Mouse (Mus musculus): ENCODE results near the gene Rras.

The Rras gene

GRCm38 (mm10) chr7:45025601-45026220 is 8.0 kb downstream of the Rras start:
- no peak for DNase-seq (ENCODE audit: low spot score in 2 of 2)

DNA sequence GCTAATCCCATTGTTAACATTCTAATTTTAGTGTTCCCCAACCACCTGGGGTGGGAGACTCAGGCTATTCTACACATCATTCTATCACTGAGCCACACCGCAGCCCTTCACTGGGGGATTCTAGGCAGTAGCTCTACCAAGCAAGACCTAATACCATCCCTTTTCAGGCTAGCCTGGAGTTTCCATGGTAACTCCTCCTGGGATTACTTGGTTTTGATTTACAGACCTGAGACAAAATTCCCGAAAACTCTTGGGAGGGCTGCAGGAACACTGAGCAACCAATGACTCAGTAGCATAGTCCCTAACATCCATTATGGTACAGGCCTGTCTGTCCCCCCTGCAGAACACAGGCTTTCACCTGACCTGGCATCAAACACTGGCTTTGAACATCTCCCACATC is 8.5 kb downstream of the Rras start:
- DNase-seq (ENCODE audit: low spot score in 2 of 2): no peak

GRCm38 (mm10) chr7:45027761-45028160 is 10.0 kb downstream of the Rras start:
- DNase-seq (ENCODE audit: low spot score in 2 of 2): no peak

DNA sequence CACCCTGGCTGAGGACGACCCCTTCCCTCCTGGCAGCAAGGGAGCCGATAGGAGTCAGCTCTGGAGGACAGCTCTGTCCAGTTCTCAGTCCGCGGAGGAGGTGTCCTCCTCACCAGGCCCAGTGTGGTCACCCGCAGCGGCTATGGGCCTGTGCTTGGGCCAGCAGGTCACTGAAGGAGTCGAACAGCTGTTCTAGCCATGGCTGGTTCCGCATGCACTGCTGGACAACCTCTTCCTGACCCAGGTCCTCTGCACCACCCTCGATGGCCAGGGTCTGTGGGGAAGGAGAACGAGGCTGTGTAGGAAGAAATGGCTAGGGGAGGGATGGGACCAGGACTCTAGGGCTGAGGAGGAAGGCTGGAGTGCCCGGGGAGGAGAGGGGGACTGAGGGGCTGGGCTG is 10.6 kb downstream of the Rras start:
- DNase-seq (ENCODE audit: low spot score in 2 of 2): no peak

DNA sequence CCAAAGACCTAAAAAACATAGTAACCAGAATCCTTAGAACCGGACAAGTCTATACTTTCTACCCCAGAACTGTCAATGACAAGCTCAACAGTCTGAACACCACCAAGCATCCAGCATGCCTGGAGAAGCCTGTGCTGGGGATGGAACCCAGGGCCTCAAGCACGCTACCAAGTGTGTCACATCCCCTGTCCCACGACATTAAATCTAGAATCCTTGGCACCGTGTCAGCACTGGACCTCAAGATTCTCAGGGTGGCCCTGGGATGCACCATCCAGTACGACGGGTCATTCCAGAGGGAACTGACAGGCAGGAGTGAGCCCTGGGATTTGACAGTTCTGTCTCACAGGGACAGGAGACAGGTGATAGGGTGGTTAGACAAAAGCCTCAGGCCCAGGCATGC is 12.2 kb downstream of the Rras start:
- DNase-seq (ENCODE audit: low spot score in 2 of 2): no peak

GRCm38 (mm10) chr7:45030857-45031256 is 13.1 kb downstream of the Rras start:
- DNase-seq (ENCODE audit: low spot score in 2 of 2): no peak

DNA sequence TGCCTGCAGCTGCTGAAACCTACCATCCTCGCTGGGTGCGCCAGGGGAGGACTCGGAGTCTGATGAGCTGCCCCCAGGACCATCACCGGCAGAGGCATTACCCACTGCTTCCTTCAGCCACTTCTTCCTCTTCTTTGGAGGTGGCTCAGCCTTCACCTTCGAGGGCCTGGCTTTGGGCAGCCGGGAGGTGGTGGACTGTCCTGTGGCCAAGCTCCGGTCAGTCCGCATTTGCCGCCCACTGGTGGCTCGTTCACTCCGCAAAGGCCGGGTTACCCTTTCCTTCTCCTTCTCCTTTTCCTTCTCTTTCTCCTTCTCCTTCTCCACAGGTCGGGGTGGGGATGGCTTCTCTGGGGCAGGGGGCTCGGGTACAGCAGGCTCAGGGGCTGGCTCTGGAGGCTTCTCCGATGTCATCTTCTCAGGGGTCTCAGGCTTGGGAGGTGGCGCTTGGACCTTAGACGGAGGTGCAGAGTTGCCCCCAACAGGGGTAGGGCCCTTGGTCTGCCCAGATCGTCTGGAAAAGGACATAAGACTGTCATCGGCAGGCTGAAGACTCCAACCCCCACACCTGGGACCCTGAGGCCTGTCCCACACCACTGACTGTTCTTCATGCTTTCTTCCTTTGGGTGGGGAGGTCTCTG is 16.1 kb downstream of the Rras start:
- no peak for DNase-seq (ENCODE audit: low spot score in 2 of 2)

- no peak for DNase-seq (ENCODE audit: low spot score in 2 of 2)
Observed at GRCm38 (mm10) chr7:45035631-45036030, 17.9 kb downstream of the Rras start.

DNA sequence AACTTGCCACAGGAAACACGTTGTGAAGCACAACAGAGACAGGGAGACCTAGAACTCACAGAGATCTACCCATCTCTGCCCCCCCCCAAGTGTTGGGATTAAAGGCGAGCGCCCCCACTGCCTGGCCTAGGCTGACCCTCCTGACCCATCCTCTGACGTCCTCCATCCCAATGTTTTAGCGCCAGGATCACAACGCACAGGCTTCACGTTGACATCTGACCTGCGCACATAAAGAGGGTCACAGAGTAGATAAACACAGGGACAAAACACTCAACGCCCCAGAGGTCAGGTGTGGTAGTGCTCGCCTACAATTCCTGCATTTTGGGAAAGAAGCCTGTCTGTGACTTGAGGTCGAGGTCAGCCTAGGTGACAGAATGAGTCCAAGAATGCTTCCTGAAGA is 18.9 kb downstream of the Rras start:
- DNase-seq (ENCODE audit: low spot score in 2 of 2): no peak

DNA sequence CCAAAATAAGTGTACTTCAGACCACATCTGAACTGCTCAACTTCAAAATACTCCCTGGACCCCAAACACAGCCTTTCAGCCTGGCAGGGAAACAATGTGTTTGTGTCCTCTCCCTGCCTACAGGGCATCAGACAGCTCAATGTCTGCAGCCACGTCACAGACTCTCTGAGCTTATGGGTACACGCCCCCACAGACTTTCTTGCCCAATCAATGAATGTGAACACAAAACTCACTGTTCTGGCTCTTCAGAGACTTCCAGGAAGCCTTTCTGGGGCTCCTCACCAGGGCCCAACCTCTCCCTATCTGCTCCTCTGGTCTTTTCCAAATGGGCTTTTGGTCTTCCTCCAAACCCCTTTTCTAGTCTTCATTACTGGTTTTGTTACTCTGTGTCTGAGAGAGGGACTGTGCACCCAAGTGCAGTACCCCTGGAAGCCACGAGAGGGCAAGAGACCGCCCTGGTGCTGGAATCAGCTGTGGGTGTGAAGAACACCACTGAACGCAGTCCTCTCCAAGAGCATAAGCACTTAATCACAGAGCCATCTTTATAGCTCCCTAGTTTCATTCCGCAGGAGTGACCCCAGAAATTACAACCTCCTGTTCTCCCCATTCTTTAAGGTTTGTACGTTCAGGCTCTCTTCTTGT is 20.1 kb downstream of the Rras start:
- DNase-seq (ENCODE audit: low spot score in 2 of 2): peak; percentile 63 to 82

GRCm38 (mm10) chr7:45038411-45038810 is 20.6 kb downstream of the Rras start:
- no peak for DNase-seq (ENCODE audit: low spot score in 2 of 2)

- DNase-seq (ENCODE audit: low spot score in 2 of 2): no peak
Observed at GRCm38 (mm10) chr7:45040851-45041250, 23.1 kb downstream of the Rras start.

GRCm38 (mm10) chr7:45043307-45043706 is 25.5 kb downstream of the Rras start:
- no peak for DNase-seq (ENCODE audit: low spot score in 2 of 2)

DNA sequence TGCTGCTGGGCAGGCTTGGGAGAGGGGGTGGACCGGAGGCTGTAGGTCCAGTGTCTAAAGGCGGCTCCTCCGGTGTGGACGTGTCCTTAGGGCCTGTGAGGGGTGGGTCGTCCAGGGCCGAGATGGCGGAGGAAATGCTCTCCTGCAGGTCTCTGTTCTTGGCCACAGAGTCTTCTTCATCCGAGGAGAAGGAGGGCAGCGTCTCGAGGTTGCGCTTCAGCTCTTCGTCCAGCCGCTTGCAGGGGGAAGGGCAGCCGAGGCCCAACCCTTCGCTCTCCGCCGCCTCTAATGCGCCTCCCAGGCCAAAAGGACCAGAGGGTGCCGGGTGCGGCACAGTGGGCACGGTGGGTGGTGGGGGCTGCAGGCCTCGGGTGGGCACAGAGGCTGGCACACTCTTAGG is 28.0 kb downstream of the Rras start:
- no peak for DNase-seq (ENCODE audit: low spot score in 2 of 2)

- DNase-seq (ENCODE audit: low spot score in 2 of 2): no peak
Observed at GRCm38 (mm10) chr7:45046853-45047350, 29.1 kb downstream of the Rras start.

- no peak for DNase-seq (ENCODE audit: low spot score in 2 of 2)
Observed at GRCm38 (mm10) chr7:45047491-45047890, 29.7 kb downstream of the Rras start.

DNA sequence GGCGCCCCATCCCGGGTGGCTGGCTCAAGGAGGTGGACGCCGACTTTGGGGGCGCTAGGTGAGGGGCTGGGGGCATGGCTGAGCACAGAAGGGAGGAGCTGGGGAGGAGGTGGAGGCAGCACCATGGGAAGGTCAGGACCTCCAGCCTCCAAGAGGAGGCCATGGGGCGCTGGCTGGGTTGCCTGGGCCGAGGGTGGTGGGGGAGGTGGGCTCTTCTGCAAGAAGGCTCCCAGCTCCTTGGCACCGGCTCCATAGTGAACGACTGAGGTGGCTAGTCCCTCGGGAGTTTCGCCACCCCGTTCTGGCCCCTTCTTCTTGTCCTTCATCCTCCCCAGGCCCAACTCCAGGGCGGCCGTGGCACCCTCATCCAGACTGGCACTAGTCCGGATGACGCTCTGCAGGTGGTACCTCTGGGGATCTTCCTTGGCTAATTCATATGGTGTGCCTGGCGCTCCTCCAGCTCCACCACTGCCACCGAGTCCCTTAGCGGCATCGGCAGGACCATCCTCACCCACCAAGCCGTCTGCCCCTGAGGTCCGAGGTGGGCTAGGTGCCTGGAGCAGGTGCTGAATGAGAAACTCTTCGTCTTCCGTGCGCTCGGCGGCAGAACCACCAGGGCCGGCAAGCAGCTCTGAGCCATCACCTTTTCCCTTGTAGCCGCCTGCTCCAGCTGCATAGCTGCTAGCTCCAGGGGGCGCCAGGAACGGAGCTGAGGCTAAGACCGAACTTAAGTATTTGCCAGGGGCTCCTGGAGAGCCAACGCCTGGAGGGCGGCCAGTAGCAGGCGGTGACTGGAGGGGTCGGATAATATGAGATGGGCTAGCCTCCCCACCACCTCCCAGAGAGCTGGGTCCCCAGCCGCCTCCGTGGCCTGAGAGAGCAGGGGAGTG is 30.5 kb downstream of the Rras start:
- DNase-seq (ENCODE audit: low spot score in 2 of 2): no peak

DNA sequence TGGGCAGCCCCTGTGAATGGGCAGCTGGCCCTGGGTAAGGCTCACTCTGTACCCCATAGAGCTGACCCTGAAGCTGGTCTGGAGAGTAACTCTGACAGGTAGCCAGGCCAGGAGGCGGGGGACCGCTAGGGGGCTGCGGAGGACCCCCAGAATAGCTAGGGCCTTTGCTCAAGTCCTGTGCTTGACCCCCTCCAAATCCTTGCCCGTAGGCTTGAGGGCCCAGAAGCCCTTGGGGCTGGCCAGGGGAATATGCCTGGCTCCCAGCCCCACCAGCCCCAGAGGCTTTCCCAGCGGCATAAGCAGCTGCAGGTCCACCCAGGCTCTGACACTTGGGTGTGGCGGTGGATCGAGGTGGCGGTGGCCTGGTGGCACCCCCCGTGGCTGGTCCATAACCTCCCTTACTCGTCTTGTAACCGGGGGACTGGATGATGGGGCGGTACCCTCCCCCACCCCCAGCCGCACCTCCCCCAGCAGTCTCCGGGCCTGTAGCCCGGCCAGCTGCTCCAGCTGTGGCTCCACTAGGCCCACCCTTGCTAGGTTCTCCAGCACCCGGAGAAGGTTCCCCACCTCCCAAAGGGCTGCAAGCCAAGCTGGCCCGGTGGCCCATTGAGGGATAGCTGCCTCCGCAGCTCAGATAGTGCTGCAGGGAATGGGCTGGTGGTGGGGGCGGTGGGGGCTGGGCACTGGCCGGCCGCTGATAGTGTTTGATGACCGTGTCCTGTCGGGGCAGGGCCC is 31.3 kb downstream of the Rras start:
- DNase-seq (ENCODE audit: low spot score in 2 of 2): no peak

DNA sequence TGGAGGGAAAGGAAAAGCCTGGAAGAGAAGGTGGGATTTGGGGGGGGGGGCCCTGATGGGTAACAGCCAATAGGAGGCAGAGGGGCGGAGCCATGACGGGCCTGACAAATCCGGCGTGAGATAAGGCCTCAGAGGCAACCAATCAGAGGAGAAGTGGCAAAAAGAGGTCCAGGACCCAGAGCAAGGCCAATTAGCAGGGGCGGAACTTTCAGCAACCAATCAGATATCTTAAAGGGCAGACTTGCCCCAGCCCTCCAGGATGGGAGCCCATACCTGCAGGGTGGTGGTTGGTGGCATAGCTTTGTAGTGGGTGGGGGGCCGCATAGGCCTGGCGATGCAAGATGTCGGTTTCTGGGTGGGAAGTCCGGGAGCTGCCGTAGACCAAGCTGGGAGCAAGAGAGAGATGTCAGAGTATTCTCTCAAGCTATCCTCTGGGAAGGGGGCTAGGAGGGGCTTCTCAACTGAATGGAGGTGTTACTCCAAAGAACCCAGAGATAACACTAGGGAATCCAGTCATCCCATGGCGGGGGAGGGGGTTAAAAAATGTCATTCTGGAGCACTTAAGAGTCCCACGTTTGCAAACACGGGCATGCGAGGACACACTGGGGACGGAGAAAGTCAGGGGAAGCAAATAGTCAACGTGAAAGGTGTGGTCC is 33.3 kb downstream of the Rras start:
- DNase-seq (ENCODE audit: low spot score in 2 of 2): peak; percentile 25 to 41

DNA sequence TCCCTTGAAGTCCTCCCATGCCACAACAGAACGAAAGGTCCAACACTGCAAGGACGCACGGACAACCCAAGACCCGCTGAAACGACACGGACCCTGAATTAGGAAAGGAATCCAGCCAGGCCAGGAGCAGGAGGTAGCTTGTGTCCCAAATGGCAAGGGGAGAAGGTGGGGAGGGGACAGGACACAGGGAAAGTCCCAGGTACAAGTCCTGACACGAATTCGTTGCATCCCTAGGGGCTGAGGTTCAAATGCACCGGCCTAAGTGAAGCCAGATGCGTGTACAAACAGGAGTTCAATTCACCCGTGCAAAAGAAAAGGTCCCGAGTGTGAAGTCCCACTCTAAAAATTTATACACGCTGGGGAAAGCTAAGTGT is 33.8 kb downstream of the Rras start:
- DNase-seq (ENCODE audit: low spot score in 2 of 2): no peak
